Mouse (Mus musculus): ENCODE measurements around the gene Fyn.
A peak's percentile ranks its signal among the peaks of the same experiment; 100 is the strongest.

Gene Fyn

DNA sequence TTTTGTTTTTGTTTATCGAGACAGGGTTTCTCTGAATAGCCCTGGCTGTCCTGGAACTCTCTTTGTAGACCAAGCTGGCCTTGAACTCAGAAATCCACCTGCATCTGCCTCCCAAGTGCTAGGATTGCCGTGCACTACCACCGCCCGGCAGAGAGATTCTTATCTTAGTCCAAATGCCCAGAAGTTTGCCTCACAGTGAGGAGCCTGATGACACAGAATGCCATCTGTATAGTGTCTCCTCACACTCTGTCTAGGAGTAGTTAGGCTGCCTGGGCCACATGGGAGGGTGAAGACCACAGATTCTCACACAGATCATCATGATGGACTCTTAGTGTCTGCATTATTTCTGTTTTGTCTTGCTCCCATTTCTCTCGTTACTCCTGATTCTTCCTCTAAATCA, 140.1 kb downstream of the Fyn start:
- no peak for DNase-seq (ENCODE audit: low spot score)

DNA sequence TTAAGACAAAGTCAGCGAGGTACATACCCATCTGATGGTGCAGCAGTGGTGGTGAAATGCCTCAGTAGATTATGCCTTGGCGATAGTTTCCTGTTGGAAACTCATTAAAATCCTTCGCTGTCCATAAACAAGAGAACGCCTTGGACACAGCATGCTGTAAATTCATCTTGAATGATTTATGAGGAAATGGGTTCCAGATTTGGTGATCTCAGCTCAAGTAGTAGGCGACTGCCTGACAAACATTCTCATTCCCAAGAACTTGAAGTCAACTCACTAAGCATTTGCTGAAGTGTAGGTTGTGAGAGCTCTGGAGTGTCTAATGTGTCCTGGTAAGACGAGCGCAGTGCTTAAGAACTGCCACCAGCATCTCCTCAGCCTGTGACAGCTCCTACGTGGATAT, 141.3 kb downstream of the Fyn start:
- DNase-seq (ENCODE audit: low spot score): no peak

DNA sequence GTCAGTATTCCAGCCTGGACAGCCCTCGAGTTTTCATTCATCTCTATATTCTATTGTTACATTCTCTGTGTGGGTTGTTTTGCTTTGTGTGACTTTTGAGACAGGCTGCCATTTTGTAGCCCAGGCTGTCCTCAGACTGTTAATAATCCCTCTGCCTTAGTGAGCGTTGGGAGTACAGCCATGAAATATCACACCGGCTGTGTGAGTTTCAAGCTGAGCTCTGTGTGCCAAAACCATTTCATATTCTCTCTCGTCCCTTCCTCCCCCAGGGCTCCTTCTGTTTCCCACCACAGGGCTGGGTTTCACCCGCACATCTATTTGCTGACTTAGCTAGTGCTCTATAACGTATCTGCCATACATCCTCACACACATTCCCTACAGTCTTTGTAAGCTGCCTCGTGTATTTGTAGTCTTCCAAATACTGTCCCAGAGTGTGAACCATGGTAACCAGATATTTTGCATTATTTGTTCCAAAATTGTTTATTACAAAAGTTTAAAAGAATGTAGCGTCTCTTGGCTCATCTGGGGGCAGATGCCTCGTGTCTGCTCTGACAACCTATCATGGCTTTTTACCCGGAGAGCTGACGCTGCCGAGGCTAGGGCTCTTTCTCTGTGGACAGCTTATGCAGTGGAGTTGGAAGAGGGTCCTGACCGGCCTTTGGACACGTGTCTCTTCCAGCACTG, 144.1 kb downstream of the Fyn start:
- no peak for DNase-seq (ENCODE audit: low spot score)

DNA sequence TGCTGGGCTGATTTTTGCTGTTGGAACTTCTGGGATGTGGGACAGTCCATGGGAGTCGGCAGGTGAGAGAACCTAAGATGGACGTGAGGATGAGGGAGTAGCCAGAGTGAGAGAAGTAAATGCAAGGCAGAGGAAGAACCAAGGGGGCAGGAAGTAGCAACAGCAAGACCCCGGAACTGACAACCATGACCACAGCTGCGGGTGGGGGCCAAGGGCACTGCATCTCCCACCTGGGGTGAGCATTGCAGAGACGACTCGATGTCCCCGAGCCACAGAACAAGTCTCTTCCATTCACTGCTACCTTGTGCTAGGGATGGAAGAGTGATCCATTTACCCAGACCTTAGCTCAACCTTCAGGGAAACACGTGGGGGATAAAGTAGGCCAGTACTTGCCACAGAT, 146.3 kb downstream of the Fyn start:
- DNase-seq (ENCODE audit: low spot score): no peak

DNA sequence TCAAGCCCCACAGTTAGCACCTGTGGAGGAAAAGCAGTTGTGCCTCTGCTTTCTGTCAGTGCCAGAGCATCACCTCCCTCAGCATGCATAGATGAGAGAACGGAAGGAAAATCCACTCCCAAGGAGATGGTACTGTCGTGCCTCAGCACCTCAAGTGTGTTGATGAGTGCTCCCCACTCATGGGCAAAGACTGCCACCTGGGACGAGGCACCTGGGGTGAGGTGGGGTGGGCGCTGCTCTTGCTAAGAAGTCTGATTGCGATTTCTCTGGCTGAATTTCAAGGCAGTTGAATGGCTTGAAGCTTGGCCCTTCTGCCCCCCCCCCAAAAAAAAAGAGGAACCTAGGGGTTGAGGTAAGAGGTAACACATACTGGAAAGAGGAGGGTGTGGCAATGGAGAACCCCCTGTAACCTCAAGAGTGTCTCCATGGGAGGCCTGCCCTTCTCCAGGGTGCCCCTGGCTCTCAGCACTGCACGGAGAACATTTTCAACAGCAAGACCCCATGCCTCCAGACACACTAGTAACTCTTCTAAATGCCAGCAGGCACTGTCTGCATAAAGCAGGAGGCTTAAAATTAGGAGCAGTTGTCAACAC, 148.0 kb downstream of the Fyn start:
- no peak for DNase-seq (ENCODE audit: low spot score)

DNA sequence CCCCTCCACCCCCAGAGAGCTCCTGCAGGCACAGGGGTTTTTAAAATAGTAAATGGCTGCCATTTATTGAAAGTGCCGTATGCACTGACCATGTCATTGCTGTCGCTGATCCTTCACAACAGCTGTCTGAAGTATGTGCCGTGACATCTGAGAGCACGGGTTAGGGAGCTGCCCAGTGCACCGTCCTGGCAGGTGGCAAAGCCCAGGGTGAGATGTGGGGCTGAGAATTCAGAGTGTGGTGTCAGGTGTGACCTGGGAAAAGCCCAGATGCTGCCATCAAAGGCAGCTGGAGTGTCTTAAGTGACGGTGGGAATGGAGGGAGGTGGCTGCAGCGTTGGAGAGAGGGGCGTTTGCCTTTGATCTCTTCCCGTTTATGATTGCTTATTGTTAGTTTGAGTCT, 148.7 kb downstream of the Fyn start:
- DNase-seq (ENCODE audit: low spot score): no peak

DNA sequence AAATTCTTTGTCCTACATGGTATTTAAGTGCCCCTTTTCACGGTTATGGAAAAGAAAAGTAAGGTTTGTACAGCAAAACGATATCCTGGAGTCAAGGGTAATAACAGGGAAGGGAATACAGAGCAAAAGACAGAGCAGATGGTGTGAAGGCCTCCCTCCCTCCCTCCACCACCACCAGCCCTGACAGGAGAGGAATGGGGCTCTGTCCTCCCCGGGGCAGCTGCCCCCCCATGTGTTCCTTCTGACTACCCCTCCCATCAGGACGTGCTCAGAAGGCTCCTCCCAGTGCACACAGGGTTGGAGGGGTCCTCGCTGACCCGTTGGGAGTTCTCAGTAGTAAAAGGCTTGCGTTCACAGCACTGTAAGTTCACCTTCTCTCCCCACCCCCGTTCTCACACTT, 149.6 kb downstream of the Fyn start:
- DNase-seq (ENCODE audit: low spot score): no peak

DNA sequence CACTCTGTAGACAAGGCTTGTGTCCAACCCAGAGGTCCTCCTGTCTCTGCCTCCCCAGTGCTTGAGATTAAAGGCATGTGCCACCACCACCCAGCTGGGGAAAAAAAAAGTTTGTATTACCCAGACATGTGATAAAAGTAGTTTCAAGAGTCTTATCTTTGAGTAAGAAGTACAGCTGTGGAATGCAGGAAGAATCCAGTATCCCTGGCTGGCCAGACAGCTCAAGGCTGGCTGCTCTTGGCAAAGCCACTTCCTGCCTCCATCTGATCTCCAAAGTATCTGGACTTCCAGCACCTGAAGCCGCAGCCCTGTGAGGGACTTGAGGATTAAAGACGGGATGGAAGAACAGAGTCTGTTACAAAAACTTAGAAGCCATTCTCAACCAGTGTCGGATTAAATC, 150.2 kb downstream of the Fyn start:
- DNase-seq (ENCODE audit: low spot score): no peak

DNA sequence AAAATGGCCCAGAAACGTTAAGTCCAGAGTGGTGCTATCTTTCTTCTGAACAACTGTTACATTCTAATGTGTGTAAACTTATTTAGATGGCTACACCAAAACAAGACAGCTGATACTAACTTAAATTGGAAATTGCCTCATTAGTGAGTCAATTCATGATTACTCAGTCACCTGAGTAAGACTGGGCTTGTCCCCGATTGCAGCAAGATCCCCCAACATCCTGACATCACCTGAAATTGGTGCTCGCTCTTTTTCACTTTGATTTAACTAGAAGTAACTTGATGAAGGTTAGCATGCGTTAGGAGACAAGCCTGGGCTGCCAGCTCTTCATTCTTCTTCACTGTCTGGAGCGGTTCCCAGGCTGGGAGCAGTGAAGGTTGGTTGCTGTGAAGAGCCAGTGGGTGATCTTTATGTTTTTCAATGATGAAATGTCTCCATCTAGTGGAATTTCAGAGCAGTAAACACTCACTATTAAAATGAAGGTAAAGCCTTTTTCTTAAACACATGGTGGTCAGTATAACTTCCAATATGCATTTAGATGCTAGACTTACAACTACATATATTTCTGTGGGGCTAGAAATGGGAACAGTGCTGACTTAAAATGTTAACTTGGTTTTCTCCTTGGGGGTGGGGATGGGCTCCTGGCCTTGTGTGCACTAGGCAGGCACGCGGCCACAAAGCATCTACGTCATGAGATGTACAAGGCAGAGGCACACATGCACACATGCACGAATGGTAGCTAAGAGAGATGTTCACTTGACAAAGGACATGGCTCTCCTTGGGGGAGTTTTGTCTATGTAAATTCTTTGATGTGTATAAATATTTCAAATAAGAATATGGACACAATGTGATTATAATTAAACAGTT, 151.7 kb downstream of the Fyn start:
- DNase-seq (ENCODE audit: low spot score): peak; percentile 85

DNA sequence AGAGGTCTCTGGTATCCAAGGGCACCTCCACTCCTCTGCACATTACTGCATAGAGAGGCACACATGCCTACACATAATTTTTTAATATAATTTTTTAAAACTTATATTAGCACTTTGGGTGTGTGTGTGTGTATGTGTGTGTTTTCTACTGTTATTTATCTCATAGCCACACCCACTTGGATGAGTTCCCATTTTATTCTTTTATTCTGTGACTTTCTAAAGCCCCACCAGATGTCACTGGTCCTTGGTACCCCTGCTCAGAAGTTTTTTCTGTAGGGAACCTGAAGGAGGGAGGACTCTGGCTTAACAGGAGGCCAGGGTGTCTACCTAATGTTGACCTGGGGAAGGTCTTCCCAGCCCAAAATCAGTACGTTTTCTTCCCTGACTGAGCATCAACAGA, 152.7 kb downstream of the Fyn start:
- no peak for DNase-seq (ENCODE audit: low spot score)

DNA sequence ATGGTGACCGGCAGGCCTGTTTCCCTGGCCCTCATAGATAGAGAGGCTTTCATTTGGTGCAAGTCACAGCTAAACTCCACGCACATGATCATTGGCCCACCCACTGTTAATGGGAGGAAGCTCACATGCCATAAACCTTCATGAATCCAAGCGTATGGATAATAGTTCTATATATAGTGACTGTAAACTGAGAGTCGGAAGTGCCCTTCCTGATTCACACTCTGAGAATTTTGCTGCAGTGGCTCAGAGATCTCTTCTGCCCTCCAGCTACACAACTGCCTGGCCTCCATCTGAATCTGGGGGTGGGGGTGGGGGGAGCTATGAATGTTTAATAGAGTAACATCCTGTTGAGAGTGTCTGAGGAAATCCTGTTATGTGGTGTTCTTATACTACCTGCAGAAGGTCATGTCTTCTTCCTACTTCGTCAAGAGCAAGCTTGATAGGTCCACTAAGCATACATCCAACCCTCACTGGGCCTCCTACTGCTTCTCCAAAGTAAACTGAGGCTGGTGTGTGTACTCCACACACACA, 153.3 kb downstream of the Fyn start:
- no peak for DNase-seq (ENCODE audit: low spot score)

DNA sequence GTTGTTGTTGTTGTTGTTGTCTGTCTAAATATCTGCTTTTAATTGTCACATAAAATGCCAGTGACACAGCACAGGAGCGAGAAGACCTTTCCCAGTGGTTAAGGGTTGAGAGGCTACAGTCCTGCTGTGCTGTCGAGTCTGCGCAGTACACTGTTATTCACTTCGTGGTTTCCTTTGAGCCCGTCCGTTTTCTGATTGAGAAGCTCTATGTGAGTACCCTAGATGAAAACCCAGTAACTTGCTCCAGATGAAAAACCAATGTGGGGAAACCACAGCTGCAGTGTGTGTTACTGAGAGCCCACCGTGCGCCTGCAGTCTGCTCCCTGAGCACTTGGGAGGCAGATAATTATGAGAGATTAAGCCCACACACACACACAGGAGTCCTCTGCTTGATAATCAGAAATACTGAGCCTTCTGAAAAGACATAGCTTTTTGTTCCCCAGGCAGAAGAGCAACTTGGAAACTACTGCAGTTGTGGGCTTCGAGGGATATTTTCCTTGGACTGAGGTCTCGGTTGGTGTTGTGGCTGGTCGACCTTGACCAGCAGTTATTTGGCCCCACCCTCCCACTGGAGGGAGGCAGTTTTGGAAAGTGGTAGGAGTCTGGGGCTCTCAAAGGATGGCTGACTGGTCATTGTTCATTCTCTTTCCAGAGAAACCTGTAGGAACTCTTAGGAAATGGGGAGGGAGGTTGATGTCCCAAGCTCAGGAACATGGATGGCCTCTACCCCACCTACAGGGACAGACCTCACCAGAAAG, 154.4 kb downstream of the Fyn start:
- DNase-seq (ENCODE audit: low spot score): no peak

DNA sequence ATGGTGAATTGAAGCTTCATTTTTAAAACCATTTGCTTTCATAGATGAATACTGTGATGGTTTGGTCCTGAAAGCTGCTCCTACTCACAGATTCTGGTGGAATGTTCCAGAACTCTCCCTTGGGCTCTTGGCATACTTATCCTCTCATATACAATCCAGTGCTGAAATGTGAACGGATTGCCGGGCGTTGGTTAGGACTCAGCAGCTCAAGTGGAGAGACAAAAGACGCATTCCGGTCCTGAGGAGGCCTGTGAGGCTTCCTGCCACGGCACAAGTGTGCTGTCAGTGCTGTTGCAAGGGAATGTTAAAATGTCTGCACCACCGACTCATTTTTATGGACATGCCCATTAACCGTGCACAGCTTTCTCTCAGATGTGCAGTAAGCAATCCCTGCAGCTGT, 155.7 kb downstream of the Fyn start:
- no peak for DNase-seq (ENCODE audit: low spot score)

DNA sequence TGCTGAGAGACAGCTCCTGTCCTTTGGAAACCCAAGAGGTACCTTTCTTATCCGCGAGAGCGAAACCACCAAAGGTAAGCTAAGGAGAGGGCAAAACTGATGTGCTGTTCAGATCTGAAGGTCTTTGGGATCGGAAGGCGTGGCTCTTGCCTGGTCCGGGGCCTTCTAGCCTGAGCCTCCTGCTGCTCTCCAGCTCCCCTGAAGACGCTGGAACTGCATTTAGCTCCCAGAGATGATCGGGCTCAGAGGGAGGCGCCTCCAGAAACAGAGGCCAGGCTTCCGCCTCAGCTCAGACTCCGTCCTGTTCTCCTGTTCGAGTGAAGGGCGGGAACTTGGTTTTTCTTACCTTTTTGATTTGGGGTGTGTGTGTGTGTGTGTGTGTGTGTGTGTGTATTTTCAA, 156.8 kb downstream of the Fyn start:
- no peak for DNase-seq (ENCODE audit: low spot score)

DNA sequence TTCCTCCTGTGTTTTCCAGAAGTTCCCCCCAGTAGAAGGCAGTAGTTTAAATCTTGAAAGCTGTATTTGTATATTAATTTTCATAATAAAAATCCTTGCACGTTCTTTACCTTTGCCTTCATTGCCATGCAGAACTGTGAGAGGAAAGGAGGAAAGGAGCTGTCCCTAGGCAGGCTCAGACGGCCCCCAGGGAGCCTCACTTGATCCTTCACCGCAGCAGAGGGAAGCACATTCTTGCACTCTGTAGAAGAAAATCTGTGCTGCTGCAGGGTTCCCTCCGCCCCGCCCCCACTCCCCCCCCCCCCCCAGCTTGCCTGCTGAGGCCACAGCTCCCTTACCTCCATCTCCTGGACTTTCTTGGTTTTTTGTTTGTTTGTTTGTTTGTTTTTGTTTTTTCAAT, 158.5 kb downstream of the Fyn start:
- DNase-seq (ENCODE audit: low spot score): no peak

DNA sequence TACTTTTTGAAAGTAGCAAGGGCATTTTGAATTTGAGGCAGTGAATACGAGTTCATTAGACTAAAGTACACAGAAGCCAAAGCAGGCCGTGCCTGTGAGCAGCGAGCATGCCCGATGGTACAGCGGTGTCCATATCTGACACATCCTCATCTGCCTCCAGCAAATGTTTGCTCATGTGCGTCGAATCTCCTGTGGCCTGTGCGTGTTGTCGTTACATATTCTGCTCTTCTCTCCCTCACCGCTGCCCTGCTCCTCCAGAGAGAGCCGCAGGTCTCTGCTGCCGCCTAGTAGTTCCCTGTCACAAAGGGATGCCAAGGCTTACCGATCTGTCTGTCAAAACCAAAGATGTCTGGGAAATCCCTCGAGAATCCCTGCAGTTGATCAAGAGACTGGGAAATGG, 160.5 kb downstream of the Fyn start:
- no peak for DNase-seq (ENCODE audit: low spot score)

DNA sequence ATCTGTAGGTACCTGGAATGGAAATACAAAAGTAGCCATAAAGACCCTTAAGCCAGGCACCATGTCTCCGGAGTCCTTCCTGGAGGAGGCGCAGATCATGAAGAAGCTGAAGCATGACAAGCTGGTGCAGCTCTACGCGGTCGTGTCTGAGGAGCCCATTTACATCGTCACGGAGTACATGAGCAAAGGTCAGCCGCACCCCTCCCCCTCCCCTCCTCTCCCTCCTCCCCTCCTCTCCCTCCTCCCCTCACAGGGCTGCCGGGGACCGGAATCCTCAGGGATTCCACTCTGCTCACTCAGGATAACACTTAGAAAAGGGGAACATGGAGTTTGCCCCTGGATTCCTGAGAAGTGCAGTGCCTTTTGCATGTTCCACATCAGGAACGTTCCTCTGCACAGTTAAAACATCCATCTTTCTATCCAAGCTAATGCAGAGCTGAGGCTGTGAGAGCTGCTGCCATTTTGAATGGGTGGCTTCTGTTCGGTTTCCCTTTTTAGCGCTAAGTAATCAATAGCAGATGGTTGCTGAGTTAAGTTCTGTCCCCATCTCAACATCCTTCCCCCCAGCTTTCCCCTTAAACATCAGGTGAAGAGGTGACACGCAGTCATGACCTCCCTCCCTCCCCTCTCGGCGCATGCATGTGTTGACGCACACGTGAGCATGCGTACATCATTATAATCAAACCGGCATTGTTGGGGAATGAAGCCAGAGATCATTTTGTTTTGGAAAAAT, 163.5 kb downstream of the Fyn start:
- DNase-seq (ENCODE audit: low spot score): no peak

DNA sequence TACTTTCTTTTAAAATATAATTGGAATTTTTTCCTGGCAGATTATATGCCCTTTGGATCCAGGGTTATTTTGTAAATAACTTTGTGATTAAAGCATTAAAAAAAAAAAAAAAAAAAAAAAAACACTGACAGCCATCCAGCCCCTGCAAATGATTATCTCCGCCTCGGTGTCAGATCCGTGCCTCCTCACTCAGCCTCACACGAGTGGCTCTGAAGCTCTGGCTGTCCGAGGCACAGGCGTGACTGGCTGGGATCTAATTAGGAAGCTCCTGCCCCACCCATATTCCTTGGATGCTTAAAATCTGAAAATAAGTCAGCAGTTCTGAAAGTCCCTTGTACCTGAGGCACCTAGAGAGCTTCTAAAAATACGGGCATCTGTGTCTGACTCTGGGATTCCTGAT, 164.2 kb downstream of the Fyn start:
- DNase-seq (ENCODE audit: low spot score): no peak

DNA sequence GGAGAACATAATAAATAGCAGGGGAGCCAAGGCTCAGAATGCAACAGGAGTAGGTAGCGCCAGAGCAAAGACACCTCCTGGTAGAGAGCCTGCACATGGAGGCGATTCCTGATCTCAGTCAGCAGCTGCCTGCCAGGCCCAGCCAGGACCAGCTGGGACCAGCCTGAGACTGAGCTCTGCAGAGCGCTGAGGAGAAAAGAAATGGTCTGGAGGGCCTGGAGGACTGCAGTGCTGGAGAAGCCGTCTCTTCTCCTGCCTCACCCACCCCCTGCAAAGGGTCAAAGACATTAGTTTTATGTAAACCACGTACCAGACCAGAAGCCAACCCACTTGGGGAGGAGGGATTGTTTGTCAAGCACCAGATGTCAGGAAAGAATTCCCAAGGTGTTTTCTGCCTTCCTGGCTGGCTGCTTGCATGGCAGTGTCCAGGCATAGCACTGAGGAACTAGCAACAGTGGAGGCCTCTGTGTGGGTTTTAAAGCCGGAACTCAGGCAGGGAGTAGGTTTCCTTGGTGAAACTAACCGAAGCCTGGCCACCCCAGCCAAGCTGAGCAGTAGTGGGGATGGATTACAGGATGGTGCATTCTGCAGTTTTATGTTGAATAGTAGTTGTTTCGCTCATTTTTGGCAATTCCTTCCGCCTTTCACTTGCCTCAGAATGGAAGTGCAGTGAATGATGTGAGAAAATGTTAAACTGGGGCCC, 165.8 kb downstream of the Fyn start:
- peak; percentile 13 for DNase-seq (ENCODE audit: low spot score)

DNA sequence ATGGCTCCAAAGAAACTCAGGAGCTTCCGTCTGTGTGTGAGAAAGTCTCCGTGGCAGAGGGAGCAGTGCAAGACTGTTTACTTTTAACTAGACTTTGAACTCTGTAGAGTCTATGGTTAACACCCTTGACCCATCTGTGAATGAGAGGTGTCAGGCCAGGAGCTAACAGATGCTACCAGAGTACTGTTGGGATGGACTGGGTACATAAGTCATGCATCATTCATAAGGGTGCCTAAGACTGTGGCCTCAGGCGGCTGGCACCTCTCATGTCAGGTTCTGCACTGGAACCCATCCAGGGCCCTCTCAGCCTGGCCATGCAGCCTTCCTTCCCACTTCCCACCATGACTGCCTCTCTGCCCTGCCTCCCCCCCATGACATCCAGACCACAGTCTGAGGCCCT, 166.7 kb downstream of the Fyn start:
- no peak for DNase-seq (ENCODE audit: low spot score)

DNA sequence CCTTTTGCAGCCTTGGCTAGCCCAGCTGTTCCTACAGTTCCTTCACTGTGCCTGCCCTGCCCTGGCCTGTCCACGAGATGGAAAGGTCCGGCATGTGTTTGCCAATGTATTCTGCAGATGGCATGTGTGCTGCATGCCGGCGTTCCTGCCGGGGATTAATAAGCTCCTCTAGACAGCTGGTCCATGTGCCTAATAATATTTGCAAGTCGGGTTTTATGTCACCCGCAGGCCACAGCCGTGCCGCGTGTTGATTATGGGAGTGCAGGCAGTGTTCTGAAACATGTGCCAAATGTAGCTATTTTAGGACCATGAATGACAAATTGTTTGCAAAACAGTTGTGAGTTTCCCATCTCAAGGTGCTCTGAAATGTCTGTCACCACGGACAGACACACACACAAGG, 167.6 kb downstream of the Fyn start:
- no peak for DNase-seq (ENCODE audit: low spot score)

All from adipocyte (in vitro differentiated cells).